Mouse (Mus musculus): ENCODE measurements around the gene Sall4.
"Not testable (repeated sequence)": the region's sequence is repeated elsewhere in the genome, so short reads cannot be mapped to it uniquely, and the experiment has no call there.

Gene Sall4

DNA sequence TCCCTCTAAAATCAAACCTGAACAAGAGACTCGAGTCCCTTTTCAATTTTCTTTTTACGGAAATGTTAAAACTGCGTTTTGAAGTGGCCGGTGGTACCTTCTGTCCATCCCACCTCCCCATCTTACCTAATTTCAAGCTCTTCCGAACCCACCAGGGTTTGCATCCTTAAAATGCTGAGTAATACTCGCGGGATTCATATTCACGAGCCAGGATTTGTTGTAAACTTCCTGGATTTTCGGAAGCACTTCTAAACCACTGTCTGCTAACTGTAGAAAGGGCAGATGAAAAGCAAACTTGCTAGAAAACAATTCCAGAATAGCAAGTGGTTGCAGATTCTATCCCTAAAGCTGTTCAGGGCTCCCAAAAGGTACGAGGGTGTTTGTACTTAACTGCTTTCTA, at the start of gene Sall4:
Gene Sall4 (minus strand): TSS at position 362 of the 400 bp plus-strand sequence.
- no peak for DNase-seq (ENCODE audit: low spot score)

DNA sequence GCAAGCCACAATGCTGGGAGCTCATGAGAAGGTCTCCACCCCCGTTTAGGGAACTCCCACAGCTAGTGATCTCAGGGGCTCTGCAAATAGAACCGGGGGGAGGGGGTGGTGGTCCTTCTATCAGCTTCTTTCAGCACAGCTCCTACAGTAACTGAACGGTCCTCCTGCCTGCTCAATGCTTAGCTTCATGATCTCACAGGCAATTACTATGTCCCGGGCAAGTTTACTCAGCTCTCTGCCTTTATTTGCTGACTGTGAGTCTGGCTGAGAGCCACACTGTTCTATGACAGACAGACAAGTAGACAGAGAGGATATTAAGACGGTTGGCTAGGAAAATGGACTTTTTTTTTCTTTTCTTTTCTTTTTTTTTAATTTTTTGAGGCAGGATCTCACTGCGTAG, 45.5 kb upstream of the Sall4 start:
- no peak for DNase-seq (ENCODE audit: low spot score)

DNA sequence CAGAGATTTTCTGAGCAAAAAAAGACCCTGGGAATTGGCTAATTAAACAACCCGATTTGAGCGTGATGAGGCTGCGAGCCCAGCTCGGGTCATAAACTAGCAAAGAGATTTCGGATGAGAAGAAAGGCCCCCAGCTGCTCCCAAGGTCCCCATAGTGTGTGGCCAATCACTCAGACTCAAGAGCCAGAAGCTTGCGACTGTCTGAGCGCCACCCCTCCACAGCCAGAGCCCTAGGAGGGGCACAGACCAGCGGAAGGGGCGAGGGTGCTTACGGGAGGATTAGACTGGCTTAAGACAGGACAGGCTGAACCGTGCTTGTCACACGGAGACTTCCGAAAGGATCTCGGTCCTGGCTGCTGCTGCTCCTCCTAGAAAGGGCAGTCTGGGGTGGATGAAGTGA, 42.2 kb upstream of the Sall4 start:
- DNase-seq (ENCODE audit: low spot score): no peak

DNA sequence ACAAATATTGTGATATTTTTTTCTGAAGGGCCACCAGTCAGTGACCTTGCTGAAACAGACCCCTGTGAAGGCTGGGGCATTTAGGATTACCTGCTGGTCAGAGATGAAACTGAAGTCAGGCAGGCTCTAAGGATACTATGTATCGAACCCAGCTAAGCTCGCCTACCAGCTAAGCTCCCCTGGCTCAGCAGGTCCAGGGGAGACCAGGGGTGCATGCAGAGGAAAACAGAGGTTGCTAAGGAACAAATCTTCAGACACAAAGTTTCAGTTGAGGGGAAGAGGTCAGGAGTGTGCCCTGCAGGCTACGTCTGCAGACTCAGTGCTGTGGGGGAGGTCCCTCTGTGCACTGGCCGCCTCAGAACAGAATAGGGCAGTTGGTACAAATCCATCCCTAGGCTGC, 39.9 kb upstream of the Sall4 start:
- DNase-seq (ENCODE audit: low spot score): no peak

DNA sequence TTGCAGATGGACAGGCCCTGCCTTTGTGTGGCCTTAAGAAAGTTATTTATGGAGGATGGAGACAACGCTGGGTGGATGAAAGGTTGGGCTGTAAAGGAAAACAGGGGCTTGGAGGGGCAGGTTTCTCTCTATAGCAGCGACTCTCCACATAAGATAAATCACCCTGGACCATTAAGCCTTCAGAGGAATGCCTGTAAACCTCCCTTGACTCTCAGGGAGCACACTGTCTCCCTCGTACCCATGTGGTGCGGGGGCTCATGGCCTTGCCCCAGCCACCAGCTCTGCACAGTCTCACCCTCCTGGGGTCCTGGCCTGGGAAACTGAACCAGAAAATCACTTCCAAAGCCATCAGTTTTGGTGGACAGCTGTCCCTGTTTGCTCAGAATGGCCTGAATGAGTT, 36.1 kb upstream of the Sall4 start:
- no peak for DNase-seq (ENCODE audit: low spot score)

DNA sequence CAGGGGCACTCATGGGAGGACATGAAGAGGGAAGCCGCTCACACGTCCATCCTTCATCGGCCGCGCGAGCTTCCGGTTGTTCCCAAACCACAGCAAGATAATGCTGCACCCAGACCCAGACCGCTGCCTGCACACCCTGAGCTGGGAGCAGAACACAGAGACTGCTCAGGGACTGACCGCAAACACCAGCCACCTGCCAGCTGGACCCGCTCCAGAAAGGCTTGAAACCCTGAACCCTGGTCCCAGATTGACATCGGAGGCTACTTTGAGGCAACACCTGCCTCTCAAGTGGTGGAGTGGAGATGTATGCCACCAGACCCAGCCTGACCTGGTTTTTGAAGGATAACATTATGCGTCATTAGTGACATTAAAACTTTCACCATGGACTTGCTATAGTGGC, 31.6 kb upstream of the Sall4 start:
- DNase-seq (ENCODE audit: low spot score): no peak

DNA sequence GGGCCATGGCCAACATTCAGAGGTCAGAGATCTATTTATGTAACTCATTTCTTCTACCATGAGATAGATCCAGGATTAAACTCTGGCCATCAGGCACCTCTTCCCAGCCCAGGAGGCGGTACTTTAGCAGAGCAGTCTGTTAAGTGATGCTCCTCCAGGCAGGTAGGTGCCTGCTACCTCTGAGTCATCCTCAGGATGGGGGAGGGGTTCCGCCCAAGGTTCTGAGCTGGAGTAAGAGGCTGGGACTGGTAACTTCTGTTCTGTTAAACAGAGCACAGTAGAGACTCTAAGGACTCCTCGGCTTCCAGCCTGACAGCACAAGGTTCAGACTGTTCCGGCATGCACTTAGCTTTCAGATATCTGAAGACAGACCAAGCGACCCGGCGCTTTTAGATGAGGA, 31.2 kb upstream of the Sall4 start:
- no peak for DNase-seq (ENCODE audit: low spot score)

DNA sequence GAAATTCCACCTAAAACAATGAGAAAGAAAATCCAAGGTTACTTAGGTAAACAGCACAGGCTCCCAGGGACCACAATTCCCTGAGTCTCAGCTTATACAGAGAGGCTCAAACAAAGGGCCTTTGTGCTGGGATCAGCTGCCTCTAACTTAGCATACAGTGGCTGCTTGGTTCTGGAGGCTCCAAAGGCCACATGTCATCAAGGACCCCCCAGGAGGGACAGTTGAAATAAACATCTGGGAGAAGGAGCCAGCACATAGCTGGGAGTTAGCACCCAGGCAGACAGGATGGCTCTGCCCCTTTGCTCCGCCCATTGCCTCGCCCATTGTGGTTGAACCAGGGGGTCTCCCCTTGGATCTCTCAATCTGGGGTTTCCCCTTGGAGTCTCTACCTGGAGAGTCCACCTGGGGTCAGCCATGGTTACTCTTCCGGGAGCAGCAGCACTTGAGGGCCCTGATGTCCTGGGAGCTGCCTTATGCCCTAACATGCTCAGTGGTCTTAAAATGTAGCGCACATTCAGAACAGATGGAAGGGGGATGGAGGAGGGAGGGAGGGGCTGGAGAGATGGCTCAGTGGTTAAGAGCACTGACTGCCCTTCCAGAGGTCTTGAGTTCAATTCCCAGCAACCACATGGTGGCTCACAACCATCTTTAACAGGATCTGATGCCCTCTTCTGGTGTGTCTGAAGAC, 23.5 kb upstream of the Sall4 start:
- no peak for DNase-seq (ENCODE audit: low spot score)

DNA sequence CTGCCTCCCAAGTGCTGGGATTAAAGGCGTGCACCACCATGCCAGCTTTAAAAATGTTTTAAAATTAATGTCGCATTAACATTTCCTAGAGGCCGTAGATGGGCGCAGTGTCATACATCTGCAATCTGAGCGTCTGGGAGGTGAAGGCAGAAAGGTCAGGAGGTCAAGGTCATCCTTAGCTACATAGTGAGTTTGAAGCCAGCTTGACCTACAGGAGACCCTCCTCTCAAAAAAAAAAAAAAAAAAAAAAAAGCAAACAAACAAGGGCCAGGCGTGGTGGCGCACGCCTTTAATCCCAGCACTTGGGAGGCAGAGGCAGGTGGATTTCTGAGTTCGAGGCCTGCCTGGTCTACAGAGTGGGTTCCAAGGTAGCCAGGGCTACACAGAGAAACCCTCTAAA, 18.4 kb upstream of the Sall4 start:
- DNase-seq (ENCODE audit: low spot score): no peak

DNA sequence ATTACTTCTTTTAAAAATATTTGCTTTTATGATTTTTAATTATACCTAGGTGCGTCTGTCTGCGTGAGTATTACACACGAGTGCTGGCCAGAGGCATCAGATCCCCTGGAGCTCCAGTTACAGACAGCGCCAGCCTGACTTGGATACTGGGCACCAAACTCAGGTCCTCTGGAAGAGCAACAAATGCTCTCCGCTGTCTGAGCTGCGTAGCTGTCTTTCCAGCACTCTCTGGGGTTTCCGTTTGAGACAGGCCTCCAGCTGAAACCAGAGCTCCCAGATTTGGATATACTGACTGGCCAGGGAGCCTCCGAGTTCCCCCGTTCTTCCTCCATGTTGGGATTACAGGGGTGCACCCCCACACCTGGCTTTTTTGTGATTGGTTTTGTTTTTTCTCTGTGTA, 12.9 kb upstream of the Sall4 start:
- DNase-seq (ENCODE audit: low spot score): no peak

DNA sequence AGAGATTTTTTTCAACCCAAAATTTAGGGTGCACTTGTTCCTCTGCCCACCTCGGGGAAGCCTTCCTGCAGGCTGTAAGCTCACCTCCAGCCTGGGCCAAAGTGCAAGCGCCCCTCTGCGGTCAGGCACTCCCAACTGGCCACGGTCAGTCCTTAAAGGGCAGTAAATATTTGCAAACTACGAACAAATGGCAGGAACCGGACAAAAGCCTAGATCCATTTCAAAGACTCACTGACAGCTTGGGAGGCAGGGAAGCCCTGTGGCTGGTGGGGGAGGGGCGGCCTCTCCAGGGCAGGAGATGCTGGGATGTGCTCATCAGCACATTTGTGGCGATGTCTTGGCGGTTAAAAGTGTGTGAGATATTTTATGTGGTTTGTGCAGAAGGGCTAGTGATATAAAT, 12.3 kb upstream of the Sall4 start:
- DNase-seq (ENCODE audit: low spot score): no peak

DNA sequence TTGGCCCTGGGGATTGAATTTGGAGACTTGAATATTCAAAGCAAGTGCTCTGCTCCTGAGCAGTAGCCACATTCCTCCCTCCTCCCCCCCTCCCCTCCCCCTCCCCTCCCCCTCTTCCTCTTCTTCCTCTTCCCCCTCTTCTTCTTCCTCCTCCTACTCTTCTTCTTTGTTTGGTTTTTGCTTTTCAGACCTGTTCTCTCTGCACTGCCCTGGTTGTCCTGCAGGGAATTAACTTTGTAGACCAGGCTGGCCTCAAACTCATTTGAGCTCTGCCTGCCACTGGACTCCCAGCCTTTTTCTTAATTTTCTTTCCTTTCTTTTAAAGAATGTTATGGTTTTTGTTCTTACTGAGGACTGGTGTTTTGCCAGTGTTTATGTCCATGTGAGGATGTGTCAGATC, 9.7 kb upstream of the Sall4 start:
- DNase-seq (ENCODE audit: low spot score): no peak

DNA sequence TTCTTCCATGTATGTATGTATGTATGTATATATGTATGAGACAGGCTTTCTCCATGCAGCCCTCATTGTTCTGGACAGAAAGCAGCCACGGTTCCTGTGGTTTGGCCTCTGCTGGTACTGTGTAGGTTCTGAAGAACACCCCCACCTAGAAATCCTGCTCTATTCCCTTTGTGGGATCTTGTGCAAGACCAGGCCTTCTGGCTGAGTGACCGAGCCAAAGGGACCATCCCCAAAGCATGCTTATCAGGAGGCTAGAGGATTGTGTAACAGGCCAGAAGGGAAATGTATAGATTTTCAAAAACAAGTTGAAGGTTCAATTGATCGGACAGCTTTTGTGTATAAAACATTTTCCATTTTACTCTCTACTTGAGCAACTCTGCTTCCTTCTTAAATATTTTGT, 8.5 kb upstream of the Sall4 start:
- no peak for DNase-seq (ENCODE audit: low spot score)

DNA sequence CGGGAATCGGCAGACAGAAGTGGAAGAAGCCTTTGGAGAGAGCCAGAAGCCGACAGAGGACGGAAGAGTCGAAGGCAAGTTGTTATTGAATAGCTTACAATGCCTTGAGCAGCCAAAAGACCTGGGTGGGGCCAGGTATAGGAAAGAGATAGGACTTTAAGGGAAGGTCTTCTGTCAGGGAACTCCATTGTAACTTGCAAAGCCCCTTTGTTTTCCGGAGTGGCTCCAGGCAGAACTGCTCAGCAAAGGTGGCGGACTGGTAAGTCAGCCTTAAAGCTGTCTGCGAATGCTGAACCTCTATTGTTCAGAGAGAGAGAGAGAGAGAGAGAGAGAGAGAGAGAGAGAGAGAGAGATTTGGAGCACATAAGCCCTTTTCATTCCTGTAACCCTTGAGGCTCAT, 1.5 kb upstream of the Sall4 start:
- no peak for DNase-seq (ENCODE audit: low spot score)

DNA sequence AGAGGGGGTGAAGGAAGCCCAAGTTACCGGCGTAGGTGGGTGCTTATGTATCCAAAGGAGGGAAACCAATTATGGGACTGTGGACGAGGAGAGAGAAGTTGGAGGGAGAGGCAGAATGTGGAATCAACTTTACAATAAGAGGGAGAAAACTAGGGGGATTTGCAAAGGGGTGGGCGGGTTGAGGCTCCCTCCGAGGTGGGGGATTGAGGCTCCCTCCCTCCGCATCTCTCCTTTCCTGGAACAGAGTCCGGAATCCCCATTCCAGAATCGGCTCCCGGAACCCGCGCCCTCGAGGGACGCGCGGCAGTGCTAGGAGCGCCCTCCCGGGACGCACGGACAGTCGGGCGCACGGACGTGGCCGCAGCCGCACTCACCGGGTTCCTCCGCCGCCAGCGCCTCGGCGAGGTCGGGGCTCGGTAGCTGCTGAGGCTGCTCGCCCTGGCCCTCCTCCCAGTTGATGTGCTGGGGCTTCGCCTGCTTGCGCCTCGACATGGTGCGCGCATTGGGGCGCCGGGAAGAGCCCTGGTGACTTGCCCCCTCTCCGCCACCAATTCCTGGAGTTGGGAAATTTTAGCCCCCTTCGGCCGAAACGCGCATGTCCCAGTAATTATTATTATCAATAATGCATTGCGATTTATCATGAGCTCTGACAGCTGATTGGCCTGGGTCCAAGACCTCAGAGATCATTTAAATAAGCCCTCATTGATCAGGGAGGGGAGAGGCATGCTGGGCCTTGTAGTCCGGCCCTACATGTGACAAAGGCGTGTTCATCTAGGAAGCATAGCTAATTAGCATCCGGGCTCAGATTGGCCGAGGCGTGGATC, 993 bp downstream of the Sall4 start:
- no peak for DNase-seq (ENCODE audit: low spot score)

DNA sequence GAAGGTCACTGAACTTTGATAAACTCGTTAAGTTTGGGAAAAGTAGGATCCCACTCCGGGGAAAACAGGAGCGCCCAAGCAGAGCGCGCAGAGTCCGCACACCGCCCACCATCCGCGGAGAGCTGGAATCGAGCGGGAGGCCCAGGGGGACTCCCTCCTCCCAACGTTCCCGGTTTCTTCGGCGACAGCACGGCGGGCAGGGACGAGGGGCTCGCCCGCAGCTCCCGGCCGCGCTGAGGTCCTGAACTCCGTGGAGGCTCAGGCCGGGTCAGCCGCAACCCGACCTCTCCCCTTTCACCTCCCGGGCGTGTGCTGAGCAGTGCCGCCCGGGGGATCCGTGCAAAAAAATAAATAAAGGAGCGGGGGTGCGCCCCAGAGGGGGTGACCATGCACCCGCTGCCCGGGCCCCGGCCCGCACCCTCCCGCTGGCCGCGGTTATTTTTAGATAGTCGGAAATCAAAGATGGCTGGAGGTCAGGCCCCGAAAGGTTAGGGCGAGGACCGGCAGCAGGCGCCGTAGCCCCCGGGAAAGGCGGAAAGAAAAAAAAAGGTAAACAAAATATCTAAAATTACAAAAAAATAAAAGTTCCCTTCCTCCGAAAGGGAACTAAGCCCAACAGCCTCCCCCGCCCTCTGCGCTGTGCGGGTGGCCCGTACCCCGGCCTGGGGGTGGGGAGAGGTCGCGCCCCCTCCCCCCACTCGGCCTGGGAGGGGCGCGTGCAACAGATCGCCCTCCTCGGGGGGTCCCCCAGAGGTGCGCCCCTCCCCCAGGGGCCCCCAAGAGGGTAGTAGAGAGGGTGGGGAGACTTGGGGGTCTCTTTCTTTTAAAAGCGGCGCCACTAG, 1.8 kb downstream of the Sall4 start:
- no peak for DNase-seq (ENCODE audit: low spot score)

DNA sequence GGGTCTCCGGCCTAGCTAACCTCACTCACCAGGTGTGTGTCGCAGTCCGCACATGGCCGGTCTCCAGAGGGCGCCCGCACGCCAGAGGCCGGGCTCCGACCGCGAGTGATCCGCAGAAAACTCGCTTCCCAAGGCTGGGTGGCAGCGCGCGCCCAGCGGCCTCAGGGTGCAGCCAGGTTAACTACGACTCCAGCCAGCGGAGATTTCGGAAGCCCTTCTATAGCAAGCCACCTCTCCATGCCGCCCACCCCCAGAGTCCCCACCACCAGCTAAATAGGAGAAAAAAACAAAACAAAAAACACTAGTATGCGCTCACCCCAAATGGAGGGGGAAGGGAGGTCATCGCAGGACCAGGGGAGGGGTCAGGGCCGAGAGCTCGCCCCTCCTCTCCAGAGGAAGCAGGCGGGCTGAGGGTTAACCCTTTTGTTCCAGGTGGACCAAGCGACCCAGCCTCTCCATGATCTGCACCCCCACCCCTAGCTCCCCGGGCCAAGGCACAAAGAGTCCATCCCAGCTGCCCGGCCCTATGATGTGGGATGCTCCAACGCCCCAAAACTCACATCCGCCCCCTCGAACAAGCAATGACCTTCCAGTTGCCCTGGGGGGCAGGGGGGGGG, 2.6 kb downstream of the Sall4 start:
- DNase-seq (ENCODE audit: low spot score): no peak

DNA sequence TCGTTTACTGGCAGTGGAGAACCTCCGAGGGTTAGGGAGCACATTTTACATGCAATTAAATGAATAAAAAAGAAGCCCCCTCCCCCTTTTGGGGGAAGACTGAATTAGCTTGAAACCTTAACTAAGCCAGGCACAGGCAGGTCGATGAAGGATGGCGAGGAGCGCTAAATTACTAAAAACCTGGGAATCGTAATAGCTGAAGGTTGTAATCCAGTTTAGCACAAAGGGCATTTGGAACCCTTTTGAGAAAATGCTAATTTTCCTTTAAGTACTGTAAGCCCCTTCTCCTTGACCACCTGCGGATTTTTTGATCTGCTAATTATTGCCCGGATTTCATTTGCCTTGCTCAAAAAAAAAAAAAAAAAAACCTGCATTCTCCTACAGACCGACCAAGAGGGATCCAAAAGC, 3.3 kb downstream of the Sall4 start:
- DNase-seq (ENCODE audit: low spot score): no peak

DNA sequence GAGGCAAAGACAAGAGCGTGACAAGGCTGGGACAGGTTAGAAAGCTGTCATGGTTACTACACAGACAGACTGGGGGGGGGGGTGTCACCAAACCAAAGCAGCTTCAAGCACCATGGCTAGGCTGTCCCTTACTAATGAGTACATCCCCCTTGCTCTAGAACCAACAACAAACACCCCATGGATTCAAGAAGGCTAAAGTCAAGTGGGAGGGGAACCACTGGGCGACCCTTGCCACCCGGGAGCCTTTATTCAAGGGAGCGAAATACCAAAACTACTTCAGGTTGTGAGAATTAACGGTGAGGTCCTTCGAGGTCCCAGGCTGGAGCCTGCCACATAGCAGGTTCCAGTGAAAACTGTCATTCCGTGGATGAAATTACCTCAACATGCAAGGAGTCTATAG, 4.0 kb downstream of the Sall4 start:
- no peak for DNase-seq (ENCODE audit: low spot score)

DNA sequence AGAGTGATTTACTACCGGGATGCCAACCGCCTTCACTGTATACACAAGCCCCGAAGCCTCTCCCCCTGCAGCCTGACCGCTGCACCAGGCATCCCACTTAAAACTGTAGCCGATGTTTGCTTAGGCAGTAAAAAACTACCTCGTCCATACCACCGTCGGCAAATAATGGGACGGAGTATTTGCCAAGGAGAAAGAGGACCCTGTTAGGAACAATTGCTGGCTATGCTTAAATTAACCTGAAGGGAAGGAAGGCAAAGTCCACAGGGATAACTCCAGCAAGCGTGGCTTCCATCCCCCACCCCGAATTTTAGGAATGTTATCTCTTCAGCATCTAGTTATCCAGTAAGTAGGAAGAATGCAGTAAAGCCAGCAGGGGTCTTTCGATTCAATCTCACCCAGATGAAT, 5.3 kb downstream of the Sall4 start:
- no peak for DNase-seq (ENCODE audit: low spot score)

DNA sequence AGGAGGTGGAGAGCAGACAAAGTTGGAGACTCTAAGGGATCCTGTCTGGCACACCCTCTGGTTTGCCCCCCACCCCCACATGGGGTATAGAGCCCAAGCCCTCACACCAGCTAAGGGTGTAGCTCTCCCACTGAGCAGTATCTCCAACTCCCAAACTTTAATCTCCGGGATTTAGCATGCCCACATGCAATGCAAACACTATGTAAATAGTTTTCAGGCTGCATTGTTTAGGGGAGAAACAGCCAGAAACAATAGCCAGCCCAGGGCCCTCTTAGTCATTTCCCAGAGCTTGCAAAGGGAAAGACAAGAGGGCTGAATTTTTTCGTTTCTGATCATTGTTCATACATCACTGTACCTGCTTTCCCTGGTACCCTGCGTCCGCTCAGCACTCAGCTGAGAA, 5.8 kb downstream of the Sall4 start:
- no peak for DNase-seq (ENCODE audit: low spot score)

DNA sequence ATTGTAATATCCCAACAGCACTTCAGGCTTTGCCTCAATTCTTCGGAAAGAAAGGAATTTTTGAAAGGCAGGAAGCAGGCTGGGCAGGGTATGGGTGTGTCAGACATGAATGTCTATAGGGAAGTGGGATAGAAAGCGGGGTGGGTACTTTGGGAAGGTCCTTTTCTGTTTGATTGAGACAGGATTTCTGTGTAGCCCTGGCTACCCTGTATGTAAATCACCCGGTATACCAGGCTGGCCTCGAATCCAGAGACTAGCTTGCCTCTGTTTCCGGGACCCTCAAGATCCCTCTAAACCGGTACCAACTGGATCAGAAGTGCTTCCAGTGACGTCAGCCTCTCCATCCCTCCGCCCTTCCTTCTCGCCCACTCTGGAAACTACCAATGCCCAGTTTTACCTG, 6.6 kb downstream of the Sall4 start:
- no peak for DNase-seq (ENCODE audit: low spot score)

DNA sequence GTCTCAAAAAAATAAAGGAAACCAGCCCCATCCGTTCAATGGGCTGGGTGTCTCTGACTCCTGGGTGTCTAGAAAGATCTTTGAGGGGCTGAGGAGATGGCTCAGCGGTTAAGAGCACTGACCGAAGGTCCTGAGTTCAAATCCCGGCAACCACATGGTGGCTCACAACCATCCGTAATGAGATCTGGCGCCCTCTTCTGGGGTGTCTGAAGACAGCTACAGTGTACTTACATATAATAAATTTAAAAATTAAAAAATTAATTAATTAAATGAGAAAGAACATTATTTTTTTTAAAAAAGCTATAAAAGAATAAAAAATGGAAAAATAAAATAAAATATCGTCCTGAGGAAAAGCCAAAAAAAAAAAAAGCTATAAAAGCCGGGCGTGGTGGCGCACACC, 23.3 kb downstream of the Sall4 start:
- not testable (repeated sequence) for DNase-seq (ENCODE audit: low spot score)
